Mouse (Mus musculus): Measurements from ENCODE around the gene Dock1. TPM values are rescaled to one million over a fixed set of nuclear protein-coding genes. Genes with fewer than 3 reads are reported as not detected.

The Dock1 gene
- polyA plus RNA-seq, 1 experiment from 2014 or later, result 21.9 TPM

DNA sequence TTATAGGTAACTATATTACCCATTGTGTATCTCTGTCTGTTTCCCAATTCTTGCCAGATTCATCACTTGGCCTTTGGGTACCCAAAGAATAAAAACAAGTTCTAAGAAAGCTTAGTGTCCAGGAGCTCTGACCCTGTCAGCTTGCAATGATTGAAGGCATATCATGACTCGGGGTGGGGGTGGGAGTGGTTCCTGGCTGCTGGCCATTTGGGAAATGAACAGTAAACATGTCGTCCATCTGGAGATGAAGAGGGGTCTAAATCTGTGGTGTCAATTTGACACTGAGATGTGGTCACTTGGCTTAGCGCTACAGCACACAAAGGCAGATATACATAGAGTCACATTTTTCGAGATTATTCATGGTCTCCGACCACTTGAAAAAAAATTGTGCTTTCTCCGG, 213.1 kb downstream of the Dock1 start:
- Histone ChIP-seq H3K9ac (ENCODE audit: low read depth, low read length) (no peak overlapping the region), H3K4me3 (ENCODE audit: low read length) (no peak overlapping the region), H3K4me2 (ENCODE audit: low read depth, low read length) (no peak overlapping the region), H3K36me3 (ENCODE audit: control insufficient read depth, insufficient read depth, low read length) (no peaks in the 10 kb centered on the region), H3K27ac (ENCODE audit: low read length) (no peak overlapping the region), H3K4me1 (ENCODE audit: control insufficient read depth, insufficient read depth, low read length) (no peaks in the 10 kb centered on the region), H3K27me3 (replicated peaks; ENCODE audit: control insufficient read depth, insufficient read depth, low read length) (no peaks in the 10 kb centered on the region), H3K9me3 (ENCODE audit: control insufficient read depth, low read length) (no peaks in the 10 kb centered on the region)
- WGBS, result 66% methylated on average over 6 of the region's 6 CpGs
- ATAC-seq, result no peak

- no peaks in the 10 kb centered on the region for H3K9me3 ChIP-seq (ENCODE audit: control insufficient read depth, low read length)
- no peak overlapping the region for H3K4me2 ChIP-seq (ENCODE audit: low read depth, low read length)
- no peak for ATAC-seq
- no peaks in the 10 kb centered on the region for H3K27me3 ChIP-seq (replicated peaks; ENCODE audit: control insufficient read depth, insufficient read depth, low read length)
- H3K9ac ChIP-seq (ENCODE audit: low read depth, low read length), result no peak overlapping the region
- H3K4me1 ChIP-seq (ENCODE audit: control insufficient read depth, insufficient read depth, low read length), result no peaks in the 10 kb centered on the region
- H3K27ac ChIP-seq (ENCODE audit: low read length), result no peak overlapping the region
- H3K4me3 ChIP-seq (ENCODE audit: low read length), result no peak overlapping the region
- WGBS, result 90% methylated on average over 13 of the region's 13 CpGs
- no peaks in the 10 kb centered on the region for H3K36me3 ChIP-seq (ENCODE audit: control insufficient read depth, insufficient read depth, low read length)
Observed at GRCm38 (mm10) chr7:134892449-134892871, 222.0 kb downstream of the Dock1 start.

GRCm38 (mm10) chr7:134892972-134893371, 222.5 kb downstream of the Dock1 start:
- WGBS, result 85% methylated on average over 4 of the region's 4 CpGs
- ATAC-seq, result no peak
- no peaks in the 10 kb centered on the region for H3K4me1 ChIP-seq (ENCODE audit: control insufficient read depth, insufficient read depth, low read length)
- no peak overlapping the region for H3K9ac ChIP-seq (ENCODE audit: low read depth, low read length)
- H3K27me3 ChIP-seq (replicated peaks; ENCODE audit: control insufficient read depth, insufficient read depth, low read length), result no peaks in the 10 kb centered on the region
- no peak overlapping the region for H3K4me3 ChIP-seq (ENCODE audit: low read length)
- no peak overlapping the region for H3K4me2 ChIP-seq (ENCODE audit: low read depth, low read length)
- H3K9me3 ChIP-seq (ENCODE audit: control insufficient read depth, low read length), result no peaks in the 10 kb centered on the region
- no peak overlapping the region for H3K27ac ChIP-seq (ENCODE audit: low read length)
- no peaks in the 10 kb centered on the region for H3K36me3 ChIP-seq (ENCODE audit: control insufficient read depth, insufficient read depth, low read length)

DNA sequence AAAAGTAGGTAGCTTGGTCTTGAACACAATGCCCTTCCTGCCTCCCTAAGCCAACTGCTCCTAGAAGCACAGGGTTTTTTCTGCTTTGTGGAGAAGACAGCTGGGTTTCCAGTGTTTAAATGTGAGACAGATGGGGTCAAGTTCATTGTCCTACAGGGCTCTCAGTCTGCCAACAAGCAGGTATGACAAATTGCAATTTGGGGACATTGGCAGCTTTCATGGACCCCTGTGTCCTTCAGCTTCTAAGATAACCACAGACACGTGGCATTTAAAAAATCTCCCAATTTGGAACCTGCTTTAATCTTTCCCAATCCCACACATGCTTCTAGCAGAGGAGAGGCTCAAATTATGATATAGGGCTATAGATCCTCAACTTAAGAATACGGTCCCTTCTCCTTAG, 224.2 kb downstream of the Dock1 start:
- Histone ChIP-seq H3K9ac (ENCODE audit: low read depth, low read length) (no peak overlapping the region), H3K27ac (ENCODE audit: low read length) (no peak overlapping the region), H3K4me3 (ENCODE audit: low read length) (no peak overlapping the region), H3K36me3 (ENCODE audit: control insufficient read depth, insufficient read depth, low read length) (no peaks in the 10 kb centered on the region), H3K9me3 (ENCODE audit: control insufficient read depth, low read length) (no peaks in the 10 kb centered on the region), H3K4me2 (ENCODE audit: low read depth, low read length) (no peak overlapping the region), H3K27me3 (replicated peaks; ENCODE audit: control insufficient read depth, insufficient read depth, low read length) (no peaks in the 10 kb centered on the region), H3K4me1 (ENCODE audit: control insufficient read depth, insufficient read depth, low read length) (no peaks in the 10 kb centered on the region)
- WGBS, result 72% methylated on average over 2 of the region's 2 CpGs
- no peak for ATAC-seq

DNA sequence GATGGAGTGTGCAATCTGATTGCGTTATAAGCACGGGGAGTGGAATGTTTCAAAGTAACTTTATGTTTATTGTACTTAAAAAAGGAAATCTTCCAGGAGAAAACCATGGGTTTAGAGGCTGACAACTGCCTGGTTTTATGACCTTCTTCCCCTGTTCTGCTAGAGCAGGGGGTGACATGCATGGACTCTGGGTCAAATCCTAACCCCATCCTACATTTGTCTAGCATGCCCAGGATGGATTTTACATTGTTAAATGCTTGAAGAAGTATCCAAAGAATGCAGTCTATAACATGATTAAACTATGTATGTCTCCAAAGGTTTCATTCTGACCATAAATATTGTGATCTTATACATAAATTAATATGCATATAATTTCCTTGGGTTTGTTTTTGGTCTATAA, 229.0 kb downstream of the Dock1 start:
- Histone ChIP-seq H3K27me3 (replicated peaks; ENCODE audit: control insufficient read depth, insufficient read depth, low read length) (no peaks in the 10 kb centered on the region), H3K27ac (ENCODE audit: low read length) (no peak overlapping the region), H3K9me3 (ENCODE audit: control insufficient read depth, low read length) (no peaks in the 10 kb centered on the region), H3K4me1 (ENCODE audit: control insufficient read depth, insufficient read depth, low read length) (no peaks in the 10 kb centered on the region), H3K4me2 (ENCODE audit: low read depth, low read length) (no peak overlapping the region), H3K4me3 (ENCODE audit: low read length) (no peak overlapping the region), H3K9ac (ENCODE audit: low read depth, low read length) (no peak overlapping the region), H3K36me3 (ENCODE audit: control insufficient read depth, insufficient read depth, low read length) (no peaks in the 10 kb centered on the region)
- no peak for ATAC-seq
- 58% methylated on average over 2 of the region's 2 CpGs for WGBS

- Histone ChIP-seq H3K27ac (ENCODE audit: low read length) (no peak overlapping the region), H3K9me3 (ENCODE audit: control insufficient read depth, low read length) (no peaks in the 10 kb centered on the region), H3K27me3 (replicated peaks; ENCODE audit: control insufficient read depth, insufficient read depth, low read length) (no peaks in the 10 kb centered on the region), H3K9ac (ENCODE audit: low read depth, low read length) (no peak overlapping the region), H3K36me3 (ENCODE audit: control insufficient read depth, insufficient read depth, low read length) (no peaks in the 10 kb centered on the region), H3K4me1 (ENCODE audit: control insufficient read depth, insufficient read depth, low read length) (no peaks in the 10 kb centered on the region), H3K4me2 (ENCODE audit: low read depth, low read length) (no peak overlapping the region), H3K4me3 (ENCODE audit: low read length) (no peak overlapping the region)
- WGBS, result 90% methylated on average over 2 of the region's 2 CpGs
- ATAC-seq, result no peak
Observed at GRCm38 (mm10) chr7:134901992-134902391, 231.5 kb downstream of the Dock1 start.

GRCm38 (mm10) chr7:134931886-134932285, 261.4 kb downstream of the Dock1 start:
- H3K27me3 ChIP-seq (replicated peaks; ENCODE audit: control insufficient read depth, insufficient read depth, low read length), result 0 out of 2 replicates have a peak, but pooled peaks cover 3% of the 10 kb centered on the region
- 68% methylated on average over 2 of the region's 2 CpGs for WGBS
- ATAC-seq, result no peak

GRCm38 (mm10) chr7:134937471-134937926, 267.0 kb downstream of the Dock1 start:
- no peak overlapping the region for H3K27ac ChIP-seq (ENCODE audit: low read length)
- H3K4me3 ChIP-seq (ENCODE audit: low read length), result peak overlapping the region; percentile 56
- peak; percentile 52 for ATAC-seq
- H3K9ac ChIP-seq (ENCODE audit: low read depth, low read length), result peak overlapping the region; percentile 64
- H3K4me1 ChIP-seq (ENCODE audit: control insufficient read depth, insufficient read depth, low read length), result peaks cover 13% of the 10 kb centered on the region
- no peaks in the 10 kb centered on the region for H3K36me3 ChIP-seq (ENCODE audit: control insufficient read depth, insufficient read depth, low read length)
- no peaks in the 10 kb centered on the region for H3K9me3 ChIP-seq (ENCODE audit: control insufficient read depth, low read length)
- 2% methylated on average over 30 of the region's 37 CpGs for WGBS
- peak overlapping the region; percentile 95 for H3K4me2 ChIP-seq (ENCODE audit: low read depth, low read length)
- H3K27me3 ChIP-seq (replicated peaks; ENCODE audit: control insufficient read depth, insufficient read depth, low read length), result peaks cover 5% of the 10 kb centered on the region; the same call in 1 of the 2 replicates

More at GRCm38 (mm10) chr7:134931886-134932285, 261.4 kb downstream of the Dock1 start:
- Histone ChIP-seq H3K4me3 (ENCODE audit: low read length) (no peak overlapping the region), H3K4me2 (ENCODE audit: low read depth, low read length) (no peak overlapping the region), H3K36me3 (ENCODE audit: control insufficient read depth, insufficient read depth, low read length) (no peaks in the 10 kb centered on the region), H3K4me1 (ENCODE audit: control insufficient read depth, insufficient read depth, low read length) (peaks cover 4% of the 10 kb centered on the region; the same call in 1 of the 2 replicates), H3K27ac (ENCODE audit: low read length) (no peak overlapping the region), H3K9me3 (ENCODE audit: control insufficient read depth, low read length) (no peaks in the 10 kb centered on the region), H3K9ac (ENCODE audit: low read depth, low read length) (no peak overlapping the region)

DNA sequence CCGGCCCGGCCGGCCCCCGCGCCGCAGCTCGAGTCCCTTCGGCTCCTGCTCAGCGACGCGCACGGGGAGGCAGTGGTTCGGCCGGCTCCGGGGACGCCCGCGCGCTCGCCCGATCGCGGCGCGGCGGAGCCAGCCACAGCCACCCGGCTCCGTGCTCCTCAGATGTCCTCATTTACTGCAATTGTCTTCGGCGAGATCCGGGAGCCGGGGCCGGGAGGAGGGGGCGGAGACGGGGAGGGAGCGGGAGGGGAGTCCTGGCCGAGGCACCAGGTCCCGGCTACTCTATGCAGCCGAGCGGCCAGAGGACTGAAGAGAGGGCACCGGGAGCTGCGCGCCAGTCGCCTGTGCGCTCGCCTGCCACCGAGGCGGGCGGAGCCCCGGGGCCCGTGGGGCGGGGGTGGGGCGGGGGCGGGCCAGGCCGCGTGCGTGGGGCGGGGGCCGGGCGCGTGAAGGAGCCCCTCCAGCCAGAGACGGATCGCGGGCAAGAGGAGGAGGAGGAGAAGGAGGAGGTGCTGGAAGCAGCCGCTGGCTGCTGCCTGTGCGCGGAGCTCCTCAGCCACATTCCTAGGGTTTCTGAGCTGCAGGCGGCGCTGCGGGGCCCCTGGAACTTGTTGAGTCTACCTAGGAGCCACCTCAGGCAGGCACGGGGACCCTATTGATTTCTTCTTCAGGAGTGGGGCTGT, 267.6 kb downstream of the Dock1 start, which contains the start of gene Fam196a:
Gene Fam196a, minus strand, starts transcription at position 504 of the 683 bp plus-strand sequence.
- ATAC-seq, result peak; percentile 88
- Histone ChIP-seq H3K4me1 (ENCODE audit: control insufficient read depth, insufficient read depth, low read length) (peaks cover 13% of the 10 kb centered on the region), H3K9ac (ENCODE audit: low read depth, low read length) (peak within 1 kb of the TSS; percentile 64), H3K4me3 (ENCODE audit: low read length) (peak within 1 kb of the TSS; percentile 56), H3K27me3 (replicated peaks; ENCODE audit: control insufficient read depth, insufficient read depth, low read length) (peaks cover 5% of the 10 kb centered on the region; the same call in 1 of the 2 replicates), H3K36me3 (ENCODE audit: control insufficient read depth, insufficient read depth, low read length) (no peaks in the 10 kb centered on the region), H3K27ac (ENCODE audit: low read length) (no peak within 1 kb of the TSS), H3K4me2 (ENCODE audit: low read depth, low read length) (peak within 1 kb of the TSS; percentile 95), H3K9me3 (ENCODE audit: control insufficient read depth, low read length) (no peaks in the 10 kb centered on the region)
- WGBS, result under 1% methylated on average over 46 of the region's 71 CpGs

Measured in intestine, embryonic 16.5 days (tissue).